ENCODE assay signal across 9 mouse cellular contexts in genomic region chr15:102205779-102206178, GRCm38 (mm10). TPM values are rescaled to one million over a fixed set of nuclear protein-coding genes. Genes with fewer than 3 reads are reported as not detected.
DNase-seq lines count a peak whose midpoint lies in the region; ATAC-seq and TF ChIP-seq lines count a peak whose summit lies in the region.
"Had no signal": no experiment of that assay in that cellular context is flagged by ENCODE, and none has a peak within 500 bp of the region (broad histone marks: within the 10 kb centered on the region; RNA-seq: fewer than 3 reads in every experiment).

No protein-coding gene starts in this region.

- peak overlapping the region; percentile 94 for H3K4me3 ChIP-seq in gastrocnemius, adult 2 months
- peak overlapping the region; percentile 30 for H3K4me3 ChIP-seq in ES-Bruce4 (ENCODE audit: low read depth, low read length)
- peak overlapping the region; percentile 87 for H3K4me3 ChIP-seq in embryonic facial prominence, embryonic 12.5 days
- peak overlapping the region; percentile 8; the same call in 1 of the 2 replicates for H3K4me3 ChIP-seq in liver, postnatal 0 days (ENCODE audit: low read depth, low read length)

- no peaks in the 10 kb centered on the region for H3K9me3 ChIP-seq in ES-Bruce4 (replicated peaks; ENCODE audit: control insufficient read depth, insufficient read depth, low read length, poor library complexity, severe bottlenecking)
- no peaks in the 10 kb centered on the region for H3K9me3 ChIP-seq in embryonic facial prominence, embryonic 12.5 days
- H3K9me3 ChIP-seq in liver, postnatal 0 days (ENCODE audit: low read length): no peaks in the 10 kb centered on the region

- no peaks in the 10 kb centered on the region for H3K27me3 ChIP-seq in ES-Bruce4 (ENCODE audit: control insufficient read depth, insufficient read depth, low read length, poor library complexity, severe bottlenecking)
- H3K27me3 ChIP-seq in embryonic facial prominence, embryonic 12.5 days: no peaks in the 10 kb centered on the region
- H3K27me3 ChIP-seq in liver, postnatal 0 days (ENCODE audit: insufficient read depth, low read length): no peaks in the 10 kb centered on the region
- H3K27me3 ChIP-seq: CH12.LX had no signal

- no peak for TF ChIP-seq CTCF in gastrocnemius, adult 2 months (IDR thresholded peaks at IDR 0.05)
- no peak for TF ChIP-seq CTCF in ES-Bruce4 (IDR thresholded peaks at IDR 0.05; ENCODE audit: low read depth, low read length)
- no peak for TF ChIP-seq CTCF in liver, postnatal 0 days (IDR thresholded peaks at IDR 0.05; ENCODE audit: low read depth)

- TF ChIP-seq POLR2A in ES-Bruce4 (IDR thresholded peaks at IDR 0.05; ENCODE audit: insufficient read depth, low read length): no peak

- no peak for TF ChIP-seq EP300 in ES-Bruce4 (IDR thresholded peaks at IDR 0.05; ENCODE audit: insufficient read depth, low read depth, low read length)
- no peak for TF ChIP-seq EP300 in liver, postnatal 0 days (IDR thresholded peaks at IDR 0.05; ENCODE audit: low read depth)

- intact Hi-C loops in gastrocnemius, adult 2 months (cut with DNase I): no loop called here

- peak overlapping the region; percentile 98 for H3K27ac ChIP-seq in gastrocnemius, adult 2 months
- H3K27ac ChIP-seq in ES-Bruce4 (ENCODE audit: insufficient read depth, low read length): 0 out of 2 replicates have a peak overlapping the region, but pooled peaks have one; percentile 30
- peak overlapping the region; percentile 100 for H3K27ac ChIP-seq in embryonic facial prominence, embryonic 12.5 days
- no peak overlapping the region for H3K27ac ChIP-seq in liver, postnatal 0 days (ENCODE audit: low read depth)

- H3K36me3 ChIP-seq in ES-Bruce4 (ENCODE audit: control insufficient read depth, insufficient read depth, low read length, poor library complexity, severe bottlenecking): peaks cover 26% of the 10 kb centered on the region
- peaks cover 52% of the 10 kb centered on the region for H3K36me3 ChIP-seq in embryonic facial prominence, embryonic 12.5 days
- peaks cover 41% of the 10 kb centered on the region for H3K36me3 ChIP-seq in liver, postnatal 0 days (replicated peaks; ENCODE audit: insufficient read depth, low read length)

- peak overlapping the region; percentile 6 for H3K9ac ChIP-seq in ES-Bruce4 (ENCODE audit: low read depth, poor library complexity, severe bottlenecking)
- peak overlapping the region; percentile 94 for H3K9ac ChIP-seq in embryonic facial prominence, embryonic 12.5 days
- H3K9ac ChIP-seq in liver, postnatal 0 days (replicated peaks): 0 out of 2 replicates have a peak overlapping the region, but pooled peaks have one; percentile 31

- peak overlapping the region; percentile 79 for H3K4me2 ChIP-seq in embryonic facial prominence, embryonic 12.5 days (replicated peaks)
- peak overlapping the region; percentile 98 for H3K4me2 ChIP-seq in liver, postnatal 0 days (ENCODE audit: low read depth, low read length)

- H3K4me1 ChIP-seq in ES-Bruce4 (ENCODE audit: control insufficient read depth, insufficient read depth, low read length): peaks cover 15% of the 10 kb centered on the region
- H3K4me1 ChIP-seq in embryonic facial prominence, embryonic 12.5 days: peaks cover 35% of the 10 kb centered on the region
- H3K4me1 ChIP-seq in liver, postnatal 0 days (ENCODE audit: insufficient read depth): peaks cover 41% of the 10 kb centered on the region

- DNase-seq in gastrocnemius, adult 2 months: no peak
- DNase-seq in gastrocnemius, postnatal 4 days (ENCODE audit: low spot score in 2 of 2): no peak
- peak; percentile 50 to 53 for DNase-seq in kidney, postnatal 25 days
- no peak for DNase-seq in liver, postnatal 0 days
- DNase-seq in spleen, adult 18-20 months: no peak
- DNase-seq in adrenal gland, adult 8-10 months: no peak

- no peak for ATAC-seq in embryonic facial prominence, embryonic 12.5 days (ENCODE audit: insufficient number of reproducible peaks, insufficient read depth, low FRiP score, low TSS enrichment)
- no peak for ATAC-seq in liver, postnatal 0 days

- 62% methylated on average over 8 of the region's 8 CpGs for whole genome bisulfite sequencing in embryonic facial prominence, embryonic 12.5 days
- WGBS in liver, postnatal 0 days (ENCODE audit: insufficient replicate concordance): 62% methylated on average over 8 of the region's 8 CpGs

RNA-seq across cellular contexts. Expression of gene Csad, which starts 1.3 kb away (rescaled TPM):
- 1 to 10 TPM; 5.8 to 8.8 TPM for total RNA-seq in gastrocnemius, adult 2 months (2021)
- 10 to 100 TPM; 41.0 to 43.5 TPM for total RNA-seq in gastrocnemius, postnatal 4 days (2021)
- polyA plus RNA-seq in ES-Bruce4 (2011; ENCODE audit: insufficient read depth, insufficient read length, low read depth, missing spikeins): 17.8 and 19.3 TPM in 2 replicates
- polyA plus RNA-seq in embryonic facial prominence, embryonic 12.5 days (2016; fragmentation: Nextera tagmentation; extraction: Ambion mirVana): 82.8 and 91.1 TPM in 2 replicates
- 224 and 243 TPM in 2 replicates for polyA plus RNA-seq in liver, postnatal 0 days (2015; fragmentation: Nextera tagmentation; extraction: Ambion mirVana)
- total RNA-seq in adrenal gland, adult 8-10 months (2022): 10 to 100 TPM; 71.3 to 85.0 (median 75.5) TPM

RNA-seq across cellular contexts. Expression of gene Zfp740, which starts 2.7 kb away (rescaled TPM):
- 10 to 100 TPM; 26.8 to 29.6 TPM for total RNA-seq in gastrocnemius, adult 2 months (2021)
- total RNA-seq in gastrocnemius, postnatal 4 days (2021): 10 to 100 TPM; 56.8 to 66.8 TPM
- 53.7 and 54.3 TPM in 2 replicates for polyA plus RNA-seq in ES-Bruce4 (2011; ENCODE audit: insufficient read depth, insufficient read length, low read depth, missing spikeins)
- polyA plus RNA-seq in embryonic facial prominence, embryonic 12.5 days (2016; fragmentation: Nextera tagmentation; extraction: Ambion mirVana): 114 and 119 TPM in 2 replicates
- 10.7 and 11.6 TPM in 2 replicates for polyA plus RNA-seq in liver, postnatal 0 days (2015; fragmentation: Nextera tagmentation; extraction: Ambion mirVana)
- total RNA-seq in adrenal gland, adult 8-10 months (2022): 100 to 1,000 TPM in 1 of 4 experiments, 10 to 100 TPM in 3; 61.9 to 108 (median 86.0) TPM

RNA-seq across cellular contexts. Expression of gene Itgb7, which starts 26.0 kb away (rescaled TPM):
- 1 to 10 TPM; 1.2 to 1.3 TPM for total RNA-seq in gastrocnemius, adult 2 months (2021)
- total RNA-seq in gastrocnemius, postnatal 4 days (2021): 1 to 10 TPM; 1.3 to 2.1 TPM
- 3.1 and 9.7 TPM in 2 replicates for polyA plus RNA-seq in ES-Bruce4 (2011; ENCODE audit: insufficient read depth, insufficient read length, low read depth, missing spikeins)
- polyA plus RNA-seq in embryonic facial prominence, embryonic 12.5 days (2016; fragmentation: Nextera tagmentation; extraction: Ambion mirVana): 1.9 and 2.6 TPM in 2 replicates
- 5.8 and 8.6 TPM in 2 replicates for polyA plus RNA-seq in liver, postnatal 0 days (2015; fragmentation: Nextera tagmentation; extraction: Ambion mirVana)
- 1 to 10 TPM; 2.7 to 7.9 (median 5.4) TPM for total RNA-seq in adrenal gland, adult 8-10 months (2022)

RNA-seq across cellular contexts. Expression of gene Rarg, which starts 51.5 kb away (rescaled TPM):
- total RNA-seq in gastrocnemius, adult 2 months (2021): 10 to 100 TPM in 1 of 2 experiments, 1 to 10 TPM in 1; 9.9 to 11.9 TPM
- total RNA-seq in gastrocnemius, postnatal 4 days (2021): 10 to 100 TPM; 21.3 to 27.8 TPM
- polyA plus RNA-seq in ES-Bruce4 (2011; ENCODE audit: insufficient read depth, insufficient read length, low read depth, missing spikeins): 38.6 and 42.7 TPM in 2 replicates
- polyA plus RNA-seq in embryonic facial prominence, embryonic 12.5 days (2016; fragmentation: Nextera tagmentation; extraction: Ambion mirVana): 121 and 123 TPM in 2 replicates
- 2.4 and 2.6 TPM in 2 replicates for polyA plus RNA-seq in liver, postnatal 0 days (2015; fragmentation: Nextera tagmentation; extraction: Ambion mirVana)
- 10 to 100 TPM; 19.9 to 43.0 (median 34.4) TPM for total RNA-seq in adrenal gland, adult 8-10 months (2022)

RNA-seq across cellular contexts. Expression of gene Soat2, which starts 55.5 kb away (rescaled TPM):
- total RNA-seq in gastrocnemius, adult 2 months (2021): under 1 TPM in 1 of 2 experiments, not detected in 1; 0.14 TPM
- total RNA-seq in gastrocnemius, postnatal 4 days (2021): under 1 TPM; 0.18 to 0.39 TPM
- polyA plus RNA-seq in ES-Bruce4 (2011; ENCODE audit: insufficient read depth, insufficient read length, low read depth, missing spikeins): 0.45 TPM in 1 of 2 replicates, not detected in the other
- 0.13 and 0.17 TPM in 2 replicates for polyA plus RNA-seq in embryonic facial prominence, embryonic 12.5 days (2016; fragmentation: Nextera tagmentation; extraction: Ambion mirVana)
- polyA plus RNA-seq in liver, postnatal 0 days (2015; fragmentation: Nextera tagmentation; extraction: Ambion mirVana): 10.9 and 13.6 TPM in 2 replicates
- under 1 TPM; 0.15 to 0.43 (median 0.26) TPM for total RNA-seq in adrenal gland, adult 8-10 months (2022)

Comparison
In these comparisons a context has a peak if more than half of its experiments do, and no peak if none do; other contexts are left out.
1. RNA of gene Csad, which starts 1.3 kb away (total RNA-seq): 71.3 to 85.0 TPM in adrenal gland, adult 8-10 months and 41.0 to 43.5 TPM in gastrocnemius, postnatal 4 days; 5.8 to 8.8 TPM in gastrocnemius, adult 2 months; every median in the first group is over 4 times any median in the second.
2. DNase-seq: peak in kidney, postnatal 25 days (2 of 2); none in gastrocnemius, adult 2 months (single experiment), gastrocnemius, postnatal 4 days (0 of 2), liver, postnatal 0 days (single experiment), spleen, adult 18-20 months (0 of 2) and adrenal gland, adult 8-10 months (single experiment).
3. H3K4me3 ChIP-seq: peak in every context shown above with its lines; median percentile 94 in gastrocnemius, adult 2 months; 87 in embryonic facial prominence, embryonic 12.5 days; 30 in ES-Bruce4; 8 in liver, postnatal 0 days.
4. H3K9ac ChIP-seq: peak in every context shown above with its lines; median percentile 94 in embryonic facial prominence, embryonic 12.5 days; 31 in liver, postnatal 0 days; 6 in ES-Bruce4.